Mouse (Mus musculus) brain, adult 2 months (tissue): ENCODE results near the gene Ube2z.
A peak's percentile ranks its signal among the peaks of the same experiment; 100 is the strongest.
"Not testable (repeated sequence)": the region's sequence is repeated elsewhere in the genome, so short reads cannot be mapped to it uniquely, and the experiment has no call there.

ENCODE experiments used
- DNase-seq: peaks from one replicate; pipeline ENCODE4 v3.0.0; 2011; ENCODE audit warnings: low read depth, low spot score

Ube2z gene

DNA sequence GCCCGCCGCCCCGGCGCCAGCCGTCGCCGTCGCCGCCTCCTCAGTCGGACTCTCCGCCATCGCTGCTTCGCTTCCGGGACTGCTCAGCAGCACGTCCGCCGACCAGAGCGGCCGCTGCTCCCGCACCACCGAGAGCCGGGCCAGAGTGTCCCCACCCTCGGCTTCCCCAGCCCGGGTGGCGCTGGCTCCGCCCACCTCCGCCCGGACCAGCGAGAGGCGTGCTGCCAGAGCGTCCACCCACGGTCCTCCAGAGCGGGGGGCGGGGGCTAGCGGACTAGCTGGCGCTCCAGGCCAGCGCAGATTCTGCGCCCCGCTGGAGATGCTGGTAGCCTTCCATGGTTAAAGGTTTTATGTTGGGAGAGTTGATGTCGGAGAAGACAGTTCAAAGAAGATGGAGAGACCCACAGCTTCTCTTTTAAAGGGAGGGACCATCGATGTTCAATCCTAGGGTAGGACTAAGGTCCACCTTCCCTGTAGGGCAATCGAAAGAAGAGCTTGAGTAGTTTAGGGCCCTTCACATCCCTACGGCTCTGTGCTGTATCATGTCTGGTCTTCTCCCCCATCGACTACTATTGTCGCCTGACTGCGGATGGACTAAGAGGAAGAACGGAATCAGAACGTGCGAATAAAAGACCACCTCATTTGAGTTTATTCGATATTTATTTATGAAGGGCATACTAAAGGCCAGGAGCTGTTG, at the start of gene Ube2z:
Ube2z (minus strand) TSS at position 174 of the 697 bp plus-strand sequence.
- peak; percentile 98 for DNase-seq

GRCm38 (mm10) chr11:96114077-96114476, 48.9 kb upstream of the Ube2z start:
- DNase-seq: no peak

DNA sequence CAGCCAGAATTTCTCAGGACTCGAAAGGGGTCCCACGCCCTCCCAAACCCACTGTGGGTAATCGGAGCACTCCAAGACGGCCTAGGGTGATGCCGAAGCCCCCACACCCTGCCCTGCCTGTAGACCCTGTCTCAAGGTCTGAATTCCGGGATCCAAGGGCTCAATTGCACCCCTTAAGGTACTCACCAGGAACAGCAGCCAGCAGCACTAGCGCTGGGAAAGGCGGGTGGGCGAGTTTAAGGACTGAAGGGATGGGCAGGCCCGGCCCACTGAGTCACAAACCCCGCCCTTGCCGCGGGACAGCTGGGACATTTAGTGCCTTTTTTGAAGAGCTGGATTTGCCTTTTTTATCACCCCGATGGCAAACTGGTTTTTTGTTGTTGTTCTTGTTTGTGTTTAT, 46.6 kb upstream of the Ube2z start, which contains the start of gene Calcoco2:
Calcoco2 (minus strand) TSS at position 214 of the 400 bp plus-strand sequence.
- DNase-seq: no peak

DNA sequence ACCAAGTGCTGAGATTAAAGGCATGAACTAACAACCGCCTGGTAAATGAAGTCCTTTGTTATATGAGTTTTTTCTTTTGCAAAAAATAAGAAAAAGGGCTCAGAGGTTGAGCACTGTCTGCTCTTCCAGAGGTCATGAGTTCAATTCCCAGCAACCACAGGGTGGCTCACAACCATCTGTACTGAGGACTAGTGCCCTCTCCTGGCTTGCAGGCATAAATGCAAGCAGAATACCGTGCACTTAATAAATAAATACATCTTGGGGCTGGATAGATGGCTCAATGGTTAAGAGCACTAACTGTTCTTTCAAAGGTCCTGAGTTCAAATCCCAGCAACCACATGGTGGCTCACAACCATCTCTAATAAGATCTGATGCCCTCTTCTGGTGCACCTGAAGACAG, 45.8 kb upstream of the Ube2z start:
- not testable (repeated sequence) for DNase-seq

- no peak for DNase-seq
These were observed 43.2 kb upstream of the Ube2z start for GRCm38 (mm10) chr11:96108376-96108775.

GRCm38 (mm10) chr11:96093361-96093760, 28.2 kb upstream of the Ube2z start:
- peak; percentile 44 for DNase-seq

- no peak for DNase-seq
These were observed 27.6 kb upstream of the Ube2z start for GRCm38 (mm10) chr11:96092674-96093291.

DNA sequence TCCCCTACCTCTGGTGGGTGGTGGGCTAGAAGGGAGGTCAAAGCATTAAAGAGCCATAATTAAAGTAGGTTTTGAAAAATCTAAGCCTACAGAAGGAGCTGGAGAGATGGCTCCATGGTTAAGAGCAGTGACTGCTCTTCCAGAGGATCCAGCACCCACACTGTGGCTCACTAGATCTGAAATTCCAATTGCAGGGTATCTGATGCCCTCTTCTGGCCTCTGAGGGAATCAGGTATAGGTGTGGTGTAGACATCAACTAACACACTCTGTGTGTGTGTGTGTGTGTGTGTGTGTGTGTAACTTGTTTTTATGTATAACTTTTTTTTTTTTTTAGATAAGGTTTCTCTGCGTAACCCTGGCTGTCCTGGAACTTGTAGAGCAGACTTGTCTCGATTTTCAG, 25.9 kb upstream of the Ube2z start:
- DNase-seq: peak; percentile 35

- DNase-seq: no peak
These were observed 22.8 kb upstream of the Ube2z start for GRCm38 (mm10) chr11:96087981-96088380.

DNA sequence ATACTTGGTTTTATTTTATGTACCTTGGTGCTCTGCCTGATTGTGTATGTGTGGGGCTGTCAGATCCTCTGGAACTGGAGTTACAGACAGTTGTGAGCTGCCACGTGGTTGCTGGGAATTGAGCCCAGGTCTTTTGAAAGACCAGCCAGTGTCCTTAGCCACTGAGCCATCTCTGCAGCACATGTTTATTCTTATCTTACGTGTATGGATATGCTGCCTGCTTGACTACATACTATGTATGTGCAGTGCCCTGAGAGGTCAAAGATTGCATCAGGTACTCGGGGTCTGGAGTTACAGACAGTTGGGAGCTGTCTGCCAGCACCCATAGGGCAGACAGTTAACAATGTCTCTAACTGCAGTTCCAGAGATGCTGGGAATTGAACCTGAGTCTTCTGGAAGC, 17.5 kb upstream of the Ube2z start:
- no peak for DNase-seq

DNA sequence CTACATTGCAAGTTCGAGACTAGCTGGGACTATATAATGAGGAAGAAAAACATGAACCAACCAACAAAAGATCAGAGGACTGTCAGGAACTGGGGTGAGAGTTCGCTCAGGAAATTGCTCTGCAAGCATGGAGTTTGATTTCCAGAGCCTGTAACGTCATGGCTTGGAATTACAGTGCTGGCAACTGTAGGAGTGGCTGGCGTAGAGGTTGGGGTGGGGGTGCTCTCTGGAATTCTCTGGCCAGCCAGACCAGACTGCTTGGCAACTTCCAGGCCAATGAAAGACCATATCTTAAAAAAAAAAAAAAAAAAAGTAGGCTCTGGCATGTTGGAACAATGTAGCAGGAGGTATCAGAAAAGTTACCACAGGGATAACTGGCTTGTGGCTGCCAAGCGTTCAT, 15.5 kb upstream of the Ube2z start:
- DNase-seq: no peak

DNA sequence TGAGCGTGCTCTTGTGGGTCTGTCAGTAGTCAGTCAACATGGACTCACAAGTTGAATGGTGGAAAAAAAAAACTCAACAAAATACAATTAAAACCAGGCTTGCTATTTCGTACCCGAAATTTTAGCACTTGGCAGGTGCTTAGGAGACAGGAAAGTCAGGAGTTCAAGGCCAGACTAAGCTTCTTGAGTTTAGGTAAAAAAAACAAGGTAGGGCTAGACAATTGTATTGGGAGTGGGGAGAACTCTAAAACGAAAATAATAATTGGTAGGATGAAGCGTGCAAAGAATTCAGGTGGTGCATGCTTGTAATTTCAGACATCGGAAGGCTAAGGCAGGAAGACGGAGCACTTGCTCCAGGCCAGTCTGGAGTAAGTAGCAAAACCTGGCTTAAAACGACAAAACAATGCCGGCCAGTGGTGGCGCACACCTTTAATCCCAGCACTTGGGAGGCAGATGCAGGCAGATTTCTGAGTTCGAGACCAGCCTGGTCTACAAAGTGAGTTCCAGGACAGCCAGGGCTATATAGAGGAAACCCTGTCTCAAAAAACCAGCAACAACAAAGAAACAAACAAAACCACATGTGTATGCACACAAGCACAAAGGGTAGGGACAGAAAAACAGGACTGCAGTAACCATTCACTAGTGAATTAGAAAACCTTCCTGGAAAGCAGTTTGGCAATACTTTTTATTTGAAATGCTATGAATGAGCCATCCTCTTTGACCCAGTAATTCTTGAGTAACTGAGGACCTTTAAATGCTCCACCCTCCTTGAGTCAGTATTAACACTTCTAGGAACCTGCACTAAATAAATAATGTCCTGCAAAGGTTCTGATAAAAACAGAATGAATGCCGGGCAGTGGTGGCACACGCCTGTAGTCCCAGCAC, 11.3 kb upstream of the Ube2z start:
- DNase-seq: no peak

- peak; percentile 100 for DNase-seq
These were observed 10.5 kb upstream of the Ube2z start, which contains the start of gene Atp5g1 for GRCm38 (mm10) chr11:96075509-96076220. Gene Atp5g1, minus strand, starts transcription at chr11:96075670.

- DNase-seq: peak; percentile 30
These were observed 10.0 kb upstream of the Ube2z start for GRCm38 (mm10) chr11:96075177-96075508.

GRCm38 (mm10) chr11:96074351-96075176, 9.4 kb upstream of the Ube2z start:
- DNase-seq: peak; percentile 55

GRCm38 (mm10) chr11:96073295-96073993, 8.3 kb upstream of the Ube2z start:
- DNase-seq: no peak

GRCm38 (mm10) chr11:96071013-96071412, 5.8 kb upstream of the Ube2z start:
- DNase-seq: no peak

DNA sequence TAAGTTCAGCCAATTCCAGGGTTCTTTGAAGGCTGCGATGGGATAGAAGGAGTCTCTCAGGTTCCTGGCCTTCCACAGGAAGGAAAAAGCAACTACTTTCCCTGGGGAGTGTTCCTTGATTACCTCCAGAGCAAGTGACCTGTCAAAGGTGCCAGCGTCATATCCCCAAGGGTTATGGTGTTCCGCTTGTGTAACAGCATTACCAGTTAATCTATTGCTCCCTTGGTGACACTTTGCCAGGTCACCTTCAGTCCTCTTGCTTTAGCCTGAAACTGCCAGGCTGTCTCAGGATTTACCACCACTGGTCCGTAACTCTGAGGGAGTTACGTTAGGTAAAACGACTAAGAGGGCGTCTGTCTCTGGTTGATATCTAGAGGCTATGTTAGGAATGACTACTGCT, 5.2 kb upstream of the Ube2z start:
- DNase-seq: no peak

- DNase-seq: no peak
These were observed 3.0 kb upstream of the Ube2z start for GRCm38 (mm10) chr11:96068231-96068630.

DNA sequence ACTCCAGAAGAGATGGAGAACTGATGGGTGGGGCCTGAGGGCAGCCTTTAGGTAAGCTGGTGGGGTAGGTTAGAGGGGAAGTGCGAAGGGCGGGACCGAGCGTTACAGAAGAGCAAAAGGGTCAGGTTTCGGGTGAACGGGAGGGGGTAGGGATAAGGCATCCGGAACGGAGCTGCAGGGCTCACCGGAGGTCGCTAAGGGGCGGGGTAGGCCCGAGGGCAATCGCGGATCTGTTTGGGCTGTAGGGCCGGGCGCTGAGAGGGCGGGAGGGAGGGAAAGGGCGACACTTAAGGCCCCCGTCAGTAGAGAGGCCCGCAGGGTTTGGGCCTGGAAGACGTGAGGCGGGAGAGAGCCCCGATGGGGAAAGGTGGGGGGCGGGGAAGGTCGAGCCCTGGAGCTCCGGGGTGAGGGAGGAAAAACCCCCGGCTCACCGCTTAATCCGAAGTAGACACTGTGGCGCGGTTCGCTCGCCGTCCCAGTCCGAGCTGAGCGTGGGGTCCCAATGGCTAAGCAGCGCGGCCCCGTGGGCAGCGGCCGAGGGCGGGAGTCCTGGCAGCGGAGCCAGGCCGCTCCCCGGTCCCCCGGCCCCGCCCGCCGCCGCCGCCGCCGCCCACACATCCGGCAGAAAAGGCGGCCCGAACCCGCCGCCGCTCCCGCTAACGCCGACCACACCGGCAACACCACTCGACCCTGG, 520 bp downstream of the Ube2z start:
- no peak for DNase-seq
